Mouse (Mus musculus): Measurements from ENCODE around the gene Crebrf. TPM values are rescaled to one million over a fixed set of nuclear protein-coding genes. Genes with fewer than 3 reads are reported as not detected.

The Crebrf gene
- polyA plus RNA-seq, 1 experiment from 2014 or later: 10.2 TPM

GRCm38 (mm10) chr17:26690236-26690635, 25.2 kb upstream of the Crebrf start:
- ATAC-seq (ENCODE audit: extremely low read depth, insufficient number of reproducible peaks, low FRiP score, low TSS enrichment): no peak
- Histone ChIP-seq H3K4me1 (peaks cover 54% of the 10 kb centered on the region), H3K27ac (replicated peaks) (no peak overlapping the region), H3K4me3 (no peak overlapping the region), H3K27me3 (replicated peaks) (no peaks in the 10 kb centered on the region), H3K36me3 (peaks cover 11% of the 10 kb centered on the region), H3K4me2 (no peak overlapping the region), H3K9ac (peak overlapping the region; percentile 50), H3K9me3 (no peaks in the 10 kb centered on the region)
- WGBS: 76% methylated on average over 5 of the region's 5 CpGs

GRCm38 (mm10) chr17:26691110-26691509, 24.3 kb upstream of the Crebrf start:
- Histone ChIP-seq H3K9me3 (no peaks in the 10 kb centered on the region), H3K36me3 (peaks cover 15% of the 10 kb centered on the region), H3K4me3 (no peak overlapping the region), H3K27me3 (replicated peaks) (no peaks in the 10 kb centered on the region), H3K27ac (replicated peaks) (no peak overlapping the region), H3K9ac (no peak overlapping the region), H3K4me2 (no peak overlapping the region), H3K4me1 (peaks cover 54% of the 10 kb centered on the region)
- no peak for ATAC-seq (ENCODE audit: extremely low read depth, insufficient number of reproducible peaks, low FRiP score, low TSS enrichment)
- WGBS: 83% methylated on average over 7 of the region's 7 CpGs

- ATAC-seq (ENCODE audit: extremely low read depth, insufficient number of reproducible peaks, low FRiP score, low TSS enrichment): no peak
- WGBS: 79% methylated on average over 7 of the region's 7 CpGs
- no peak overlapping the region for H3K4me2 ChIP-seq
- H3K27ac ChIP-seq (replicated peaks): no peak overlapping the region
- H3K4me1 ChIP-seq: peaks cover 48% of the 10 kb centered on the region
- H3K9me3 ChIP-seq: no peaks in the 10 kb centered on the region
- H3K27me3 ChIP-seq (replicated peaks): no peaks in the 10 kb centered on the region
- peak overlapping the region; percentile 28; the same call in 1 of the 2 replicates for H3K9ac ChIP-seq
- no peak overlapping the region for H3K4me3 ChIP-seq
- peaks cover 37% of the 10 kb centered on the region for H3K36me3 ChIP-seq
Observed at GRCm38 (mm10) chr17:26693424-26693823, 22.0 kb upstream of the Crebrf start.

DNA sequence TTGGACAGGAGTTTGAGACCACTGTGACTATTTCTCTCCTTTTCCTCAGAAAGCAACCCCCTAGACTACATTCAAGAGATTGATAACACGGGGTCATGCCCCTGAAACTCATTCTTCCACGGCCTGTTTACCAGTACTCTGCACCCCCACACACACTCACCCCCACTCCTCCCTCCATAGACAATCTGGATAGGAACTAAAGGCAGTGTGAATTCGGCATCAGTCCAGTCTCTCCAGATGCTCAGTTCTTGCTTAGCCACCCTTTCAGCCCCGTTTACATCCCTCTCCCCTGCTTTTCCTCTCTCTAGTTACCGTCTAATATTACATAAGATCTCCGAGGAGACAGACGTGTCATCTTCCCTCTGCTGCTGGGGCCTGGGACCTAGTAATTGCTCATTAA, 21.3 kb upstream of the Crebrf start:
- Histone ChIP-seq H3K4me1 (peaks cover 48% of the 10 kb centered on the region), H3K9ac (no peak overlapping the region; the same call in 1 of the 2 replicates), H3K36me3 (peaks cover 45% of the 10 kb centered on the region), H3K4me2 (no peak overlapping the region), H3K4me3 (no peak overlapping the region), H3K27me3 (replicated peaks) (no peaks in the 10 kb centered on the region), H3K9me3 (no peaks in the 10 kb centered on the region), H3K27ac (replicated peaks) (no peak overlapping the region)
- 68% methylated on average over 7 of the region's 7 CpGs for WGBS
- no peak for ATAC-seq (ENCODE audit: extremely low read depth, insufficient number of reproducible peaks, low FRiP score, low TSS enrichment)

DNA sequence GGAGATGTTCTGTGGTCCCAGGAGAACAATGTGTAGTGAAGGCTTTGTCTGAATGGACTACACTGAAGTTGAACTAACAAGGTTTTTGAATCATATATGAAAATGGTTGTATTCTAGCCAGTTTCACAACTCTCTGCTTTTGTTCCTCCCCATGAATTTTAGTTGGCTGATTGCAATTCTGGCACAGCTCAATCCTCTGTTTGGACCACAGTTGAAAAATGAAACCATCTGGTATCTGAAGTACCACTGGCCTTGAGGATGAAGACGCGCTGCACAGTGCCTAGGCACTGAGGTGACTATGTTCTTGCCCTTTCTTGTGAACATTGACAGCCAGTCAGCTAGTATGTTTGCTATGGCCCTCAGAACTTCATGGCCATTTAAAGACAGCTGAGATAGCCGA, 20.3 kb upstream of the Crebrf start:
- H3K36me3 ChIP-seq: peaks cover 55% of the 10 kb centered on the region
- no peak overlapping the region for H3K27ac ChIP-seq (replicated peaks)
- no peaks in the 10 kb centered on the region for H3K27me3 ChIP-seq (replicated peaks)
- H3K4me3 ChIP-seq: no peak overlapping the region
- H3K4me2 ChIP-seq: no peak overlapping the region
- ATAC-seq (ENCODE audit: extremely low read depth, insufficient number of reproducible peaks, low FRiP score, low TSS enrichment): no peak
- no peak overlapping the region for H3K9ac ChIP-seq
- WGBS: 89% methylated on average over 3 of the region's 3 CpGs
- H3K9me3 ChIP-seq: no peaks in the 10 kb centered on the region
- peaks cover 48% of the 10 kb centered on the region for H3K4me1 ChIP-seq

DNA sequence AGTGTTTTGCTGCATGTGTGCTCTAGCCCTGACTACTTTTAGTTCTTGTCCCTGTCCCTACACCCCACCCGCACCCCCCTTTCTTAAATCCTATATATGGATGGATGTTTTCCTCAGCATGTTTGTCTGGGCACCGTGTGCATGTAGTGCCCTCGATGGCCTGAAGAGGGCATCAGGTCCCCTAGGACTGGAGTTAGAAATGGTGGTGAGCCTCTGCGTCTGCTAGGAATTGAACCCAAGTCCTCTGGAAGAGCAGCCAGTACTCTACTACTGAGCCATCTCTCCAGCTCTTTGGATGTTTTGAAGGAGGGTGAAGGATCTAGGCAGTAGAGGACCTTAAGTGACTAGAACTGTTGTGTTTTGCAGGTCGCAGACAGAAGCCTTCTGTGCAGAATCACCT, 16.6 kb upstream of the Crebrf start:
- 85% methylated on average over 5 of the region's 5 CpGs for WGBS
- H3K27ac ChIP-seq (replicated peaks): peak overlapping the region; percentile 62
- no peak overlapping the region for H3K4me3 ChIP-seq
- peaks cover 57% of the 10 kb centered on the region for H3K4me1 ChIP-seq
- no peak overlapping the region for H3K9ac ChIP-seq
- H3K9me3 ChIP-seq: no peaks in the 10 kb centered on the region
- no peak overlapping the region for H3K4me2 ChIP-seq
- no peaks in the 10 kb centered on the region for H3K27me3 ChIP-seq (replicated peaks)
- no peak for ATAC-seq (ENCODE audit: extremely low read depth, insufficient number of reproducible peaks, low FRiP score, low TSS enrichment)
- H3K36me3 ChIP-seq: peaks cover 68% of the 10 kb centered on the region

- H3K9ac ChIP-seq: no peak overlapping the region
- 64% methylated on average over 10 of the region's 10 CpGs for WGBS
- no peak overlapping the region for H3K4me3 ChIP-seq
- no peaks in the 10 kb centered on the region for H3K27me3 ChIP-seq (replicated peaks)
- H3K4me2 ChIP-seq: 0 out of 2 replicates have a peak overlapping the region, but pooled peaks have one; percentile 12
- no peak for ATAC-seq (ENCODE audit: extremely low read depth, insufficient number of reproducible peaks, low FRiP score, low TSS enrichment)
- peaks cover 71% of the 10 kb centered on the region for H3K36me3 ChIP-seq
- peak overlapping the region; percentile 62 for H3K27ac ChIP-seq (replicated peaks)
- peaks cover 51% of the 10 kb centered on the region for H3K4me1 ChIP-seq
- H3K9me3 ChIP-seq: no peaks in the 10 kb centered on the region
Observed at GRCm38 (mm10) chr17:26699819-26700616, 15.4 kb upstream of the Crebrf start.

- WGBS: 50% methylated on average over 13 of the region's 13 CpGs
- no peaks in the 10 kb centered on the region for H3K27me3 ChIP-seq (replicated peaks)
- no peaks in the 10 kb centered on the region for H3K9me3 ChIP-seq
- peak overlapping the region; percentile 51 for H3K9ac ChIP-seq
- no peak overlapping the region for H3K4me3 ChIP-seq
- no peak for ATAC-seq (ENCODE audit: extremely low read depth, insufficient number of reproducible peaks, low FRiP score, low TSS enrichment)
- peaks cover 62% of the 10 kb centered on the region for H3K4me1 ChIP-seq
- peaks cover 56% of the 10 kb centered on the region for H3K36me3 ChIP-seq
- H3K4me2 ChIP-seq: peak overlapping the region; percentile 6
- peak overlapping the region; percentile 53 for H3K27ac ChIP-seq (replicated peaks)
Observed at GRCm38 (mm10) chr17:26701565-26701964, 13.9 kb upstream of the Crebrf start.

DNA sequence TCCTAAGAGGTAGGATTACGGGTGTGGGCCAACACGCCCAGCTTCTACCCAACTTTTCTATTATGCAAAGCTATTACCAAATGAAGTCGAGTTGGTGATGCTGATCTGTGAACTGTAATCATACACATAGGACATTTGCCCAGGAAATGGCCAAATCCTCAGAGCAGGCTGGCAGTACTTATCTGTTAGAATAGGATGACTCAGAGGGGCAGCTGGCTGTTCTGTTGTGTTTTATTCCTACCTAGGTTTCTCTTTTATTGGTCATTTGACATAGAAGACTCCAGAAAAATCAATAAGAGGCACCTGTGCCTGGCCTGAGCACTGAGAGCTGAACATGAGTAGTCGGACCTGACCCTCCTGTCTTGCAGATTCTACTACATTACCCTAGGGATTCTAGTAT, 12.8 kb upstream of the Crebrf start:
- peaks cover 66% of the 10 kb centered on the region for H3K4me1 ChIP-seq
- H3K36me3 ChIP-seq: peaks cover 46% of the 10 kb centered on the region
- H3K27me3 ChIP-seq (replicated peaks): no peaks in the 10 kb centered on the region
- no peak overlapping the region for H3K4me3 ChIP-seq
- WGBS: 72% methylated on average over 4 of the region's 4 CpGs
- H3K27ac ChIP-seq (replicated peaks): peak overlapping the region; percentile 53; the same call in 1 of the 2 replicates
- no peak overlapping the region for H3K9ac ChIP-seq
- no peak for ATAC-seq (ENCODE audit: extremely low read depth, insufficient number of reproducible peaks, low FRiP score, low TSS enrichment)
- H3K9me3 ChIP-seq: no peaks in the 10 kb centered on the region
- H3K4me2 ChIP-seq: no peak overlapping the region

- no peak for ATAC-seq (ENCODE audit: extremely low read depth, insufficient number of reproducible peaks, low FRiP score, low TSS enrichment)
- whole genome bisulfite sequencing: 80% methylated on average over 4 of the region's 4 CpGs
- H3K9ac ChIP-seq: no peak overlapping the region
- no peak overlapping the region for H3K27ac ChIP-seq (replicated peaks)
- no peak overlapping the region for H3K4me3 ChIP-seq
- peaks cover 64% of the 10 kb centered on the region for H3K4me1 ChIP-seq
- peaks cover 36% of the 10 kb centered on the region for H3K36me3 ChIP-seq
- no peaks in the 10 kb centered on the region for H3K9me3 ChIP-seq
- no peaks in the 10 kb centered on the region for H3K27me3 ChIP-seq (replicated peaks)
- no peak overlapping the region for H3K4me2 ChIP-seq
Observed at GRCm38 (mm10) chr17:26703671-26704070, 11.8 kb upstream of the Crebrf start.

- Histone ChIP-seq H3K4me3 (no peak overlapping the region), H3K4me1 (peaks cover 64% of the 10 kb centered on the region), H3K36me3 (peaks cover 16% of the 10 kb centered on the region), H3K27me3 (replicated peaks) (no peaks in the 10 kb centered on the region), H3K4me2 (no peak overlapping the region), H3K27ac (replicated peaks) (peak overlapping the region; percentile 55), H3K9ac (no peak overlapping the region), H3K9me3 (no peaks in the 10 kb centered on the region)
- no peak for ATAC-seq (ENCODE audit: extremely low read depth, insufficient number of reproducible peaks, low FRiP score, low TSS enrichment)
- 49% methylated on average over 11 of the region's 11 CpGs for WGBS
Observed at GRCm38 (mm10) chr17:26705463-26706359, 9.7 kb upstream of the Crebrf start.

Data from heart, embryonic 13.5 days (tissue).